Mouse (Mus musculus): ENCODE measurements around the gene Enkd1. TPM values are rescaled to one million over a fixed set of nuclear protein-coding genes. Genes with fewer than 3 reads are reported as not detected.

Enkd1 gene
- polyA plus RNA-seq, 1 experiment, result 11.5 TPM

GRCm38 (mm10) chr8:105661167-105661566, 46.8 kb downstream of the Enkd1 start:
- no peak for DNase-seq (ENCODE audit: low spot score)

GRCm38 (mm10) chr8:105657641-105658040, 50.4 kb downstream of the Enkd1 start:
- DNase-seq (ENCODE audit: low spot score), result no peak

Other genes starting within 250 kb of the Enkd1 start
- 84.1 and 93.7 TPM in 2 replicates for gene Tppp3, start 236.7 kb downstream of the Enkd1 start, polyA plus RNA-seq (2012; rRNA removed)
- 56.7 and 64.7 TPM in 2 replicates for gene Zdhhc1, start 211.3 kb downstream of the Enkd1 start, polyA plus RNA-seq (2012; rRNA removed)
- gene Hsd11b2, start 189.5 kb downstream of the Enkd1 start, polyA plus RNA-seq (2012; rRNA removed), result 0.49 and 0.52 TPM in 2 replicates
- 144 and 148 TPM in 2 replicates for gene Atp6v0d1, start 142.2 kb downstream of the Enkd1 start, polyA plus RNA-seq (2012; rRNA removed)
- 12.1 and 26.0 TPM in 2 replicates for gene Ripor1, start 103.0 kb downstream of the Enkd1 start, polyA plus RNA-seq (2012; rRNA removed)
- gene Ctcf, start 71.6 kb downstream of the Enkd1 start, polyA plus RNA-seq (2012; rRNA removed), result 21.6 and 31.5 TPM in 2 replicates
- gene Agrp, start 70.8 kb downstream of the Enkd1 start, polyA plus RNA-seq (2012; rRNA removed), result 0.27 and 0.89 TPM in 2 replicates
- 0.53 and 0.61 TPM in 2 replicates for gene Carmil2, start 21.9 kb downstream of the Enkd1 start, polyA plus RNA-seq (2012; rRNA removed)
- 18.2 and 18.8 TPM in 2 replicates for gene Acd, start 7.1 kb downstream of the Enkd1 start, polyA plus RNA-seq (2012; rRNA removed)
- 11.2 and 15.4 TPM in 2 replicates for gene Pard6a, start 7.1 kb downstream of the Enkd1 start, polyA plus RNA-seq (2012; rRNA removed)
- not detected in 2 replicates for gene 4933405L10Rik, start 555 bp downstream of the Enkd1 start, polyA plus RNA-seq (2012; rRNA removed)
- 5.2 and 5.9 TPM in 2 replicates for gene Gfod2, start 50.5 kb upstream of the Enkd1 start, polyA plus RNA-seq (2012; rRNA removed)
- gene Ranbp10, start 119.1 kb upstream of the Enkd1 start, polyA plus RNA-seq (2012; rRNA removed), result 17.7 and 18.2 TPM in 2 replicates
- gene Tsnaxip1, start 119.5 kb upstream of the Enkd1 start, polyA plus RNA-seq (2012; rRNA removed), result not detected in 2 replicates
- gene Cenpt, start 145.1 kb upstream of the Enkd1 start, polyA plus RNA-seq (2012; rRNA removed), result 14.5 and 21.2 TPM in 2 replicates
- gene Thap11, start 146.9 kb upstream of the Enkd1 start, polyA plus RNA-seq (2012; rRNA removed), result 42.2 and 44.4 TPM in 2 replicates
- gene Nutf2, start 152.4 kb upstream of the Enkd1 start, polyA plus RNA-seq (2012; rRNA removed), result 79.8 and 95.3 TPM in 2 replicates
- gene Edc4, start 172.7 kb upstream of the Enkd1 start, polyA plus RNA-seq (2012; rRNA removed), result 38.1 and 44.6 TPM in 2 replicates
- 1.9 and 2.0 TPM in 2 replicates for gene Nrn1l, start 185.4 kb upstream of the Enkd1 start, polyA plus RNA-seq (2012; rRNA removed)
- gene Pskh1, start 192.2 kb upstream of the Enkd1 start, polyA plus RNA-seq (2012; rRNA removed), result 30.0 and 32.6 TPM in 2 replicates
- 1.4 and 1.8 TPM in 2 replicates for gene Ctrl, start 225.7 kb upstream of the Enkd1 start, polyA plus RNA-seq (2012; rRNA removed)
- 82.8 and 98.7 TPM in 2 replicates for gene Psmb10, start 230.2 kb upstream of the Enkd1 start, polyA plus RNA-seq (2012; rRNA removed)
- 3.7 and 5.2 TPM in 2 replicates for gene Lcat, start 235.2 kb upstream of the Enkd1 start, polyA plus RNA-seq (2012; rRNA removed)